Mouse (Mus musculus): Measurements from ENCODE around the gene Ifnk. TPM values are rescaled to one million over a fixed set of nuclear protein-coding genes. Genes with fewer than 3 reads are reported as not detected.

The Ifnk gene
- total and polyA plus RNA-seq, 3 experiments: not detected

DNA sequence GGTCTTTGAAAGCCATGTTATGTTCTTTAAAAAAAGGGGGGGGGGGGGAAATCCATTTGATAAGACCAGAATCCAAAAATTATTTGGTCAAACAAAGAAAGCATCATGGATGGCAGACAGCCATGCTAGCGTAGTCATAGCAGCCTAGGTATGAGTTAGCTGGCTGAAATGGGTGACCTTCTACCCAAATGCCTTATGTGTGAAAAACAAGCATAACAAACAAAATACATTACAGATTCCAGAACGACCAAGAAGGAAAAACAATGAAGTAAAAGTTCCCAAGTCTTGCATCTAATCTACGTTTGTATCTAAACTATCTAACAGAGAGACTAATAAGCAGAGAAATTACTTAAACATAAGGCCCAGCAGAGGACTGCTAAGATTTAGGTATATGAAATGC, 1.1 kb upstream of the Ifnk start:
- Histone ChIP-seq H3K4me2 (ENCODE audit: insufficient read depth, low read depth, poor library complexity, severe bottlenecking) (no peak overlapping the region), H3K79me2 (replicated peaks; ENCODE audit: control insufficient read depth, extremely low read depth, insufficient read depth, poor library complexity, severe bottlenecking) (peaks cover 11% of the 10 kb centered on the region), H3K27ac (ENCODE audit: insufficient read depth, low read depth) (no peak overlapping the region), H3K27me3 (replicated peaks) (no peaks in the 10 kb centered on the region), H3K4me3 (replicated peaks in 1 of 3; ENCODE audit: low read depth in 2 of 3, low read length in 2 of 3, poor library complexity in 1 of 3) (no peak overlapping the region), H3K9ac (ENCODE audit: insufficient read depth, low read depth) (no peak overlapping the region), H3K9me3 (replicated peaks; ENCODE audit: low read length) (no peaks in the 10 kb centered on the region), H3K36me3 (replicated peaks in 1 of 2; ENCODE audit: control insufficient read depth in 1 of 2, insufficient read depth in 1 of 2, low read length in 1 of 2) (peaks cover 0 to 12% of the 10 kb centered on the region in 2 experiments), H3K4me1 (ENCODE audit: control insufficient read depth in 1 of 2, insufficient read depth in 2 of 2) (peaks cover 9 to 38% of the 10 kb centered on the region in 2 experiments)
- DNase-seq (ENCODE audit: extremely low read depth): no peak
- no peak for TF ChIP-seq E2F4 (IDR thresholded peaks at IDR 0.05; ENCODE audit: insufficient replicate concordance, low read depth, low read length)
- no peak for TF ChIP-seq MYC (IDR thresholded peaks at IDR 0.05; ENCODE audit: low read depth, low read length)
- TF ChIP-seq TCF12 (IDR thresholded peaks at IDR 0.05; ENCODE audit: low read depth, low read length): no peak
- dilution Hi-C loops (cut with MboI; ENCODE audit: extremely low pct_ligation_motif_present, extremely low pct_unique_long_range_greater_than_20kb, low sequenced_read_pairs): no loop called here
- in situ Hi-C loops (cut with MboI; ENCODE audit: low pct_ligation_motif_present, low pct_unique_long_range_greater_than_20kb, low sequenced_read_pairs): loop anchor here (10.0 kb wide), 1 partner anchor 166 kb away; no protein-coding TSS in a partner anchor

DNA sequence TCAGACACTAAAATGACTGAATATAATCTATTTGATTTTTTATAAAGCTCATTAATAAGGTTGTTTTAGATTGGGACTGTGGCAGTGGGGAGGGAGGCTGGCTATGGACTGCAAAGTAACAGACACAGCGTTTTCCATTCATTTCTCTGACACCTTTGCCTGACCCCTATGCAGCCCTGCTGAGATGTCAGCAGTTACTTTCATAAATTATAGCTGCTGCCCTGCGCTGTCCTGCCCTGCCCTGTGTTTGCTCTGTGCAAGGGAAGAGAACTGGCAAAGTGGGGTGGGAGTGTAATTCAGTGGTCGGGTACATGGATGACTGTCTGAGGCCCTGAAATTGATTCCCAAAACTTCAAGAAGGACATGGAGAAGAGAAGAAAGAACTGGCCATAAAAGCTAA, 2.2 kb downstream of the Ifnk start:
- Histone ChIP-seq H3K79me2 (replicated peaks; ENCODE audit: control insufficient read depth, extremely low read depth, insufficient read depth, poor library complexity, severe bottlenecking) (peaks cover 10% of the 10 kb centered on the region), H3K27ac (ENCODE audit: insufficient read depth, low read depth) (no peak overlapping the region), H3K27me3 (replicated peaks) (no peaks in the 10 kb centered on the region), H3K9me3 (replicated peaks; ENCODE audit: low read length) (no peaks in the 10 kb centered on the region), H3K9ac (ENCODE audit: insufficient read depth, low read depth) (no peak overlapping the region), H3K4me2 (ENCODE audit: insufficient read depth, low read depth, poor library complexity, severe bottlenecking) (no peak overlapping the region), H3K4me3 (replicated peaks in 1 of 3; ENCODE audit: low read depth in 2 of 3, low read length in 2 of 3, poor library complexity in 1 of 3) (no peak overlapping the region), H3K36me3 (replicated peaks in 1 of 2; ENCODE audit: control insufficient read depth in 1 of 2, insufficient read depth in 1 of 2, low read length in 1 of 2) (peaks cover 0 to 7% of the 10 kb centered on the region in 2 experiments), H3K4me1 (ENCODE audit: control insufficient read depth in 1 of 2, insufficient read depth in 2 of 2) (peaks cover 5 to 30% of the 10 kb centered on the region in 2 experiments; a peak in 3 of 4 replicates)
- in situ Hi-C loops (cut with MboI; ENCODE audit: low pct_ligation_motif_present, low pct_unique_long_range_greater_than_20kb, low sequenced_read_pairs): loop anchor here (10.0 kb wide), 1 partner anchor 169 kb away; no protein-coding TSS in a partner anchor
- dilution Hi-C loops (cut with MboI; ENCODE audit: extremely low pct_ligation_motif_present, extremely low pct_unique_long_range_greater_than_20kb, low sequenced_read_pairs): no loop called here
- no peak for DNase-seq (ENCODE audit: extremely low read depth)
- no peak for TF ChIP-seq UBTF (IDR thresholded peaks at IDR 0.05; ENCODE audit: low read depth, low read length)
- no peak for TF ChIP-seq ZMIZ1 (IDR thresholded peaks at IDR 0.05; ENCODE audit: low read depth, low read length)
- no peak for TF ChIP-seq POLR2AphosphoS2 (IDR thresholded peaks at IDR 0.05; ENCODE audit: low read depth, low read length)
- no peak for TF ChIP-seq USF2 (conservative IDR thresholded peaks at IDR 0.05; ENCODE audit: low read depth, low read length)
- TF ChIP-seq NRF1 (IDR thresholded peaks at IDR 0.05; ENCODE audit: low read depth, low read length): no peak
- TF ChIP-seq JUN (IDR thresholded peaks at IDR 0.05; ENCODE audit: insufficient read depth, low read depth, low read length): no peak
- no peak for TF ChIP-seq ZC3H11A (IDR thresholded peaks at IDR 0.05; ENCODE audit: low read depth, low read length)
- TF ChIP-seq TCF12 (IDR thresholded peaks at IDR 0.05; ENCODE audit: low read depth, low read length): no peak
- no peak for TF ChIP-seq JUND (conservative IDR thresholded peaks at IDR 0.05; ENCODE audit: low read depth, low read length)

Data from CH12.LX (cell line).